ENCODE assay signal across 8 mouse cellular contexts in the genomic region with DNA sequence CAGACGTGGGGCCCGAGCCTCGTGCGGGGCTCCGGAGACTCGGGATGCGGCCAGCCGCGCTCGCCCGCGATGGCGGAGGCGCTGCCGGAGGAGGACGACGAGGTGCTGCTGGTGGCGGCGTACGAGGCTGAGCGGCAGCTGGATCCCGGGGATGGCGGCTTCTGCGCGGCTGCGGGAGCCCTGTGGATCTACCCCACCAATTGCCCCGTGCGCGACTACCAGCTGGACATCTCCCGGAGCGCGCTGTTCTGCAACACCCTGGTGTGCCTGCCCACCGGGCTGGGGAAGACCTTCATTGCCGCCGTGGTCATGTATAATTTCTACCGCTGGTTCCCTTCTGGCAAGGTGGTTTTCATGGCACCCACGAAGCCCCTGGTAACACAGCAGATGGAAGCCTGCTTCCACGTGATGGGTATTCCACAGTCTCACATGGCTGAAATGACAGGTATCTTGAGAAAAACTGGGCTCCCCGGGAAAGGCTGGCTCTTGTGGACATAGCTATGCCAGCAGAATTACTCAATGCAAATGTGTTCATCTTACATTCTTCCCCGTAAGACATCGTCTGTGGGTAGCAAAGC. TPM values are rescaled to one million over a fixed set of nuclear protein-coding genes. Genes with fewer than 3 reads are reported as not detected.
A peak's percentile ranks its signal among the peaks of the same experiment; 100 is the strongest.
DNase-seq lines count a peak whose midpoint lies in the region; ATAC-seq and TF ChIP-seq lines count a peak whose summit lies in the region.

No protein-coding gene starts in this region.

- no peak for DNase-seq in heart, adult 9 months (ENCODE audit: low spot score in 2 of 2)
- peak; percentile 43 for DNase-seq in hindbrain, postnatal 0 days (ENCODE audit: low spot score)
- DNase-seq in adrenal gland, postnatal 36 days, result no peak
- DNase-seq in urinary bladder, postnatal 36 days (ENCODE audit: low spot score in 2 of 2), result no peak

- H3K79me2 ChIP-seq in C2C12 (ENCODE audit: control insufficient read depth, insufficient read depth), result peaks cover 52% of the 10 kb centered on the region

- H3ac ChIP-seq in C2C12 (ENCODE audit: control insufficient read depth, insufficient read length, low read depth), result peak overlapping the region; percentile 86

- H3K79me3 ChIP-seq in C2C12 (ENCODE audit: low read depth), result peaks cover 23% of the 10 kb centered on the region

- no peak for TF ChIP-seq CTCF in C2C12 (IDR thresholded peaks at IDR 0.05; ENCODE audit: control insufficient read depth, insufficient read depth, insufficient read length)
- no peak for TF ChIP-seq CTCF in hindbrain, postnatal 0 days (IDR thresholded peaks at IDR 0.05; ENCODE audit: low read depth)

- H3K9ac ChIP-seq in heart, embryonic 13.5 days, result peak overlapping the region; percentile 93
- peak overlapping the region; percentile 84 for H3K9ac ChIP-seq in hindbrain, postnatal 0 days (replicated peaks; ENCODE audit: low read length)
- H3K9ac ChIP-seq in midbrain, embryonic 15.5 days, result peak overlapping the region; percentile 72

- no peaks in the 10 kb centered on the region for H3K9me3 ChIP-seq in heart, embryonic 13.5 days
- no peaks in the 10 kb centered on the region for H3K9me3 ChIP-seq in hindbrain, postnatal 0 days (ENCODE audit: low read length)
- no peaks in the 10 kb centered on the region for H3K9me3 ChIP-seq in midbrain, embryonic 15.5 days

- peaks cover 17% of the 10 kb centered on the region for H3K36me3 ChIP-seq in heart, embryonic 13.5 days
- H3K36me3 ChIP-seq in C2C12 (ENCODE audit: control insufficient read depth, insufficient read depth), result peaks cover 20% of the 10 kb centered on the region
- H3K36me3 ChIP-seq in hindbrain, postnatal 0 days (ENCODE audit: insufficient read depth, low read length), result no peaks in the 10 kb centered on the region
- no peaks in the 10 kb centered on the region for H3K36me3 ChIP-seq in midbrain, embryonic 15.5 days (replicated peaks)

- peak overlapping the region; percentile 95 for H3K4me2 ChIP-seq in heart, embryonic 13.5 days
- H3K4me2 ChIP-seq in hindbrain, postnatal 0 days (ENCODE audit: low read depth, low read length), result peak overlapping the region; percentile 88
- H3K4me2 ChIP-seq in midbrain, embryonic 15.5 days, result peak overlapping the region; percentile 88

- H3K27ac ChIP-seq in heart, embryonic 13.5 days (replicated peaks), result peak overlapping the region; percentile 93
- no peak overlapping the region for H3K27ac ChIP-seq in brown adipose tissue, adult 24 weeks (replicated peaks; ENCODE audit: low read depth, low read length)
- peak overlapping the region; percentile 84 for H3K27ac ChIP-seq in hindbrain, postnatal 0 days
- peak overlapping the region; percentile 97 for H3K27ac ChIP-seq in midbrain, embryonic 15.5 days

- peaks cover 37% of the 10 kb centered on the region for H3K4me1 ChIP-seq in heart, embryonic 13.5 days
- H3K4me1 ChIP-seq in brown adipose tissue, adult 24 weeks (ENCODE audit: control insufficient read depth, insufficient read depth, insufficient read length, low read length), result peaks cover 2% of the 10 kb centered on the region; the same call in 1 of the 2 replicates
- peaks cover 14% of the 10 kb centered on the region for H3K4me1 ChIP-seq in hindbrain, postnatal 0 days (ENCODE audit: insufficient read depth, low read length)
- peaks cover 42% of the 10 kb centered on the region for H3K4me1 ChIP-seq in midbrain, embryonic 15.5 days

- no peaks in the 10 kb centered on the region for H3K27me3 ChIP-seq in heart, embryonic 13.5 days (replicated peaks)
- H3K27me3 ChIP-seq in C2C12 (ENCODE audit: control insufficient read depth, insufficient read depth, insufficient read length), result no peaks in the 10 kb centered on the region
- H3K27me3 ChIP-seq in hindbrain, postnatal 0 days (ENCODE audit: insufficient read depth, low read length), result no peaks in the 10 kb centered on the region
- no peaks in the 10 kb centered on the region for H3K27me3 ChIP-seq in midbrain, embryonic 15.5 days (replicated peaks)

- peak overlapping the region; percentile 93 for H3K4me3 ChIP-seq in heart, embryonic 13.5 days
- peak overlapping the region; percentile 61 for H3K4me3 ChIP-seq in C2C12 (ENCODE audit: insufficient read depth, poor library complexity, severe bottlenecking)
- H3K4me3 ChIP-seq in brown adipose tissue, adult 24 weeks (ENCODE audit: insufficient read depth, low read depth, low read length), result peak overlapping the region; percentile 96
- H3K4me3 ChIP-seq in hindbrain, postnatal 0 days (ENCODE audit: low read length), result peak overlapping the region; percentile 90
- H3K4me3 ChIP-seq in midbrain, embryonic 15.5 days, result peak overlapping the region; percentile 66

- WGBS in heart, embryonic 13.5 days, result under 1% methylated on average over 41 of the region's 41 CpGs
- under 1% methylated on average over 41 of the region's 41 CpGs for WGBS in hindbrain, postnatal 0 days
- WGBS in midbrain, embryonic 15.5 days, result 0% methylated on average over 41 of the region's 41 CpGs

- ATAC-seq in heart, embryonic 13.5 days (ENCODE audit: extremely low read depth, insufficient number of reproducible peaks, low FRiP score, low TSS enrichment), result no peak
- ATAC-seq in hindbrain, postnatal 0 days, result peak; percentile 1; the same call in 1 of the 2 replicates
- no peak; the same call in 1 of the 2 replicates for ATAC-seq in midbrain, embryonic 15.5 days (replicated peaks)

TF ChIP-seq in C2C12, 6 proteins besides CTCF, POLR2A, EP300 and RAD21:
- no peak for TF ChIP-seq FOSL1 (IDR thresholded peaks at IDR 0.05; ENCODE audit: insufficient read depth, low read length, poor library complexity, severe bottlenecking)
- TF ChIP-seq USF1 (IDR thresholded peaks at IDR 0.05; ENCODE audit: low read depth), result no peak
- no peak for TF ChIP-seq CEBPB (IDR thresholded peaks at IDR 0.05; ENCODE audit: low read depth)

RNA-seq across cellular contexts. Expression of a gene that starts 0.4 kb away (rescaled TPM):
- 5.9 and 6.1 TPM in 2 replicates for polyA plus RNA-seq in heart, embryonic 13.5 days (2015; fragmentation: Nextera tagmentation; extraction: Ambion mirVana)
- 2.3 TPM for polyA plus RNA-seq in C2C12 (2012; fragmentation: generic; extraction: Trizol)
- 7.4 and 8.1 TPM in 2 replicates for polyA plus RNA-seq in brown adipose tissue, adult 24 weeks (2012; ENCODE audit: insufficient read depth, insufficient read length, missing spikeins)
- total RNA-seq in hindbrain, postnatal 0 days (2014; rRNA removed), result 14.2 and 16.2 TPM in 2 replicates
- 6.1 and 8.2 TPM in 2 replicates for polyA plus RNA-seq in hindbrain, postnatal 0 days (2015; fragmentation: Nextera tagmentation; extraction: Ambion mirVana)
- polyA plus RNA-seq in midbrain, embryonic 15.5 days (2015; fragmentation: Nextera tagmentation; extraction: Ambion mirVana), result 6.0 and 7.9 TPM in 2 replicates
- total RNA-seq in adrenal gland, postnatal 36 days (2021), result 10 to 100 TPM in 1 of 2 experiments, 1 to 10 TPM in 1; 9.1 to 11.2 TPM

RNA-seq across cellular contexts. Expression of a gene that starts 2.0 kb away (rescaled TPM):
- 476 and 518 TPM in 2 replicates for polyA plus RNA-seq in heart, embryonic 13.5 days (2015; fragmentation: Nextera tagmentation; extraction: Ambion mirVana)
- 72.5 TPM for polyA plus RNA-seq in C2C12 (2012; fragmentation: generic; extraction: Trizol)
- 136 and 207 TPM in 2 replicates for polyA plus RNA-seq in brown adipose tissue, adult 24 weeks (2012; ENCODE audit: insufficient read depth, insufficient read length, missing spikeins)
- 121 and 180 TPM in 2 replicates for total RNA-seq in hindbrain, postnatal 0 days (2014; rRNA removed)
- polyA plus RNA-seq in hindbrain, postnatal 0 days (2015; fragmentation: Nextera tagmentation; extraction: Ambion mirVana), result 513 and 524 TPM in 2 replicates
- polyA plus RNA-seq in midbrain, embryonic 15.5 days (2015; fragmentation: Nextera tagmentation; extraction: Ambion mirVana), result 353 and 367 TPM in 2 replicates
- total RNA-seq in adrenal gland, postnatal 36 days (2021), result 100 to 1,000 TPM; 107 to 113 TPM

RNA-seq across cellular contexts. Expression of a gene that starts 39.7 kb away (rescaled TPM):
- 28.1 and 31.8 TPM in 2 replicates for polyA plus RNA-seq in heart, embryonic 13.5 days (2015; fragmentation: Nextera tagmentation; extraction: Ambion mirVana)
- polyA plus RNA-seq in C2C12 (2012; fragmentation: generic; extraction: Trizol), result 4.3 TPM
- polyA plus RNA-seq in brown adipose tissue, adult 24 weeks (2012; ENCODE audit: insufficient read depth, insufficient read length, missing spikeins), result 13.0 and 14.0 TPM in 2 replicates
- 27.2 and 28.9 TPM in 2 replicates for total RNA-seq in hindbrain, postnatal 0 days (2014; rRNA removed)
- polyA plus RNA-seq in hindbrain, postnatal 0 days (2015; fragmentation: Nextera tagmentation; extraction: Ambion mirVana), result 36.9 and 39.2 TPM in 2 replicates
- polyA plus RNA-seq in midbrain, embryonic 15.5 days (2015; fragmentation: Nextera tagmentation; extraction: Ambion mirVana), result 49.8 and 52.2 TPM in 2 replicates
- 10 to 100 TPM; 28.5 to 34.3 TPM for total RNA-seq in adrenal gland, postnatal 36 days (2021)
